Mouse (Mus musculus) MEL (cell line): ENCODE measurements at regions not wholly inside any gene's neighbourhood (a gene's known extent, or its start where the extent isn't known, plus 50 kb on each side); places are given as distances from the start of the nearest gene placed in this dataset.

Source experiments
- CTCF ChIP-seq, 3 experiments: IDR thresholded peaks in 2 of 3; conservative IDR thresholded peaks in 1 of 3; 2 replicates each; pipeline ENCODE4 v1.5.1; 2011 to 2012; ENCODE audit warnings: low read length in 3 of 3, low read depth in 2 of 3, mild to moderate bottlenecking in 2 of 3, improper control_type of control experiment in 1 of 3, inconsistent platforms in 1 of 3, mixed read lengths in 1 of 3, moderate library complexity in 1 of 3; ENCODE audit not compliant: control insufficient read depth in 1 of 3, insufficient read depth in 1 of 3, poor library complexity in 1 of 3, severe bottlenecking in 1 of 3
- E2F4 ChIP-seq: IDR thresholded peaks from 2 replicates; pipeline ENCODE4 v1.6.1; 2011; ENCODE audit warnings: low read depth, low read length, improper control_type of control experiment, borderline replicate concordance
- EP300 ChIP-seq, 2 experiments: IDR thresholded peaks; 2 replicates each; pipeline ENCODE4 v1.6.1; 2011; ENCODE audit warnings: improper control_type of control experiment in 2 of 2, low read length in 2 of 2, low read depth in 1 of 2, mild to moderate bottlenecking in 1 of 2
- HCFC1 ChIP-seq: IDR thresholded peaks from 2 replicates; pipeline ENCODE4 v1.6.1; 2012; ENCODE audit warnings: low read depth, mild to moderate bottlenecking, inconsistent platforms, low read length, improper control_type of control experiment, moderate library complexity
- MAFK ChIP-seq: IDR thresholded peaks from 2 replicates; pipeline ENCODE4 v1.6.1; 2011; ENCODE audit warnings: low read depth, mild to moderate bottlenecking, low read length, improper control_type of control experiment, borderline replicate concordance
- MAX ChIP-seq: IDR thresholded peaks from 2 replicates; pipeline ENCODE4 v1.6.1; 2011; ENCODE audit warnings: low read length, improper control_type of control experiment
- MAZ ChIP-seq: IDR thresholded peaks from 2 replicates; pipeline ENCODE4 v1.6.1; 2012; ENCODE audit warnings: low read depth, mild to moderate bottlenecking, inconsistent platforms, low read length, improper control_type of control experiment
- POLR2A ChIP-seq, 2 experiments: IDR thresholded peaks; 2 replicates each; pipeline ENCODE4 v1.6.1; 2011 to 2012; ENCODE audit warnings: low read length in 2 of 2, mild to moderate bottlenecking in 2 of 2, control low read depth in 1 of 2, improper control_type of control experiment in 1 of 2, low read depth in 1 of 2, moderate library complexity in 1 of 2; ENCODE audit not compliant: control insufficient read depth in 1 of 2, insufficient read depth in 1 of 2, poor library complexity in 1 of 2
- POLR2AphosphoS5 ChIP-seq: IDR thresholded peaks from 2 replicates; pipeline ENCODE4 v1.6.1; 2012; ENCODE audit warnings: low read depth, borderline replicate concordance, mild to moderate bottlenecking, inconsistent platforms, low read length, moderate library complexity, mixed read lengths
- TBP ChIP-seq: IDR thresholded peaks from 2 replicates; pipeline ENCODE4 v1.8.0; 2011; ENCODE audit warnings: low read depth, low read length, improper control_type of control experiment
- USF1 ChIP-seq: IDR thresholded peaks from 2 replicates; pipeline ENCODE4 v1.6.1; 2014; ENCODE audit warnings: low read depth, mild to moderate bottlenecking, inconsistent platforms, low read length, improper control_type of control experiment, moderate library complexity
- USF2 ChIP-seq, 2 experiments: IDR thresholded peaks; 2 replicates each; pipeline ENCODE4 v1.6.1; 2011 to 2012; ENCODE audit warnings: improper control_type of control experiment in 2 of 2, low read length in 2 of 2, borderline replicate concordance in 1 of 2, inconsistent platforms in 1 of 2, low read depth in 1 of 2, mild to moderate bottlenecking in 1 of 2; ENCODE audit not compliant: insufficient read depth in 1 of 2
- ZMIZ1 ChIP-seq: IDR thresholded peaks from 2 replicates; pipeline ENCODE4 v1.6.1; 2012; ENCODE audit warnings: low read depth, mild to moderate bottlenecking, inconsistent platforms, low read length, improper control_type of control experiment, moderate library complexity

GRCm38 (mm10) chr16:93338806-93339205, 265.1 kb downstream of the Setd4 start:
- TF ChIP-seq TBP (no peak), POLR2AphosphoS5 (no peak), MAFK (no peak), MAX (no peak), POLR2A (IDR thresholded peaks at IDR 0.05; ENCODE audit: control insufficient read depth in 1 of 2, insufficient read depth in 1 of 2, low read depth in 1 of 2, low read length in 2 of 2, poor library complexity in 1 of 2) (no peak), MAZ (no peak), HCFC1 (no peak), ZMIZ1 (no peak), EP300 (IDR thresholded peaks at IDR 0.05; ENCODE audit: low read depth in 1 of 2, low read length in 2 of 2) (no peak), USF1 (no peak), E2F4 (no peak), CTCF (IDR thresholded peaks at IDR 0.05 in 2 of 3, conservative IDR thresholded peaks at IDR 0.05 in 1 of 3; ENCODE audit: control insufficient read depth in 1 of 3, insufficient read depth in 1 of 3, low read depth in 2 of 3, low read length in 3 of 3, poor library complexity in 1 of 3, severe bottlenecking in 1 of 3) (no peak), USF2 (IDR thresholded peaks at IDR 0.05; ENCODE audit: borderline replicate concordance in 1 of 2, insufficient read depth in 1 of 2, low read depth in 1 of 2, low read length in 2 of 2) (no peak)
